Mouse (Mus musculus) liver, embryonic 14.5 days (tissue): ENCODE measurements around the gene Ttll6.

Experiments used
- CTCF ChIP-seq: IDR thresholded peaks from 2 replicates; pipeline ENCODE4 v1.5.1; 2016; ENCODE audit warnings: antibody characterized with exemption, low read depth, control low read depth
- EP300 ChIP-seq: IDR thresholded peaks from 2 replicates; pipeline ENCODE4 v1.6.1; 2016; ENCODE audit warnings: antibody characterized with exemption, low read depth

GRCm38 (mm10) chr11:96147471-96147870 is 13.9 kb downstream of the Ttll6 start:
- no peak for TF ChIP-seq CTCF
- no peak for TF ChIP-seq EP300
